Comparison of ENCODE assay signal across 16 mouse cellular contexts in the genomic region with DNA sequence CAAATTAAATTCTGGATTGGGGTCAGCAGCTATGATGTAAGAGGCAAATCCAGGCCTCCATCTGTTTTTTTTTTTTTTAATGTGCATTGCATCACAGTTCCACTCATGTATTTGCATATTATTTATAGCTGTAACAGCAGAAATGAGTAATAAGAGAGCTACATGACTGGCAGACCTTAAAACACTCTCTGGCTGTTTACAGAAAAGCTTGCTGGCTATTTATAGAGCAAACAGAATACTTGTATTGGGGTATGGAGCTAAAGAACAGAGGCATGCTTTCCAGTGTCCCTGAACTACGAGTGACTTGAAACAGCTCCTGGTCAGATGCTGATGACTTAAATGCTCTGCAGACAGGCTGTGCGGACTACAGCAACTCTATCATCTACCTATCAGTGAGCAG.
"Had no signal": no experiment of that assay in that cellular context is flagged by ENCODE, and none has a peak within 500 bp of the region (broad histone marks: within the 10 kb centered on the region; RNA-seq: fewer than 3 reads in every experiment).

No protein-coding gene starts in this region.

- H3K9ac ChIP-seq: kidney, embryonic 15.5 days; liver, embryonic 13.5 days; lung, embryonic 14.5 days; midbrain, embryonic 13.5 days; neural tube, embryonic 12.5 days; neural tube, embryonic 15.5 days had no signal

- H3K4me3 ChIP-seq: kidney, embryonic 15.5 days; liver, embryonic 13.5 days; megakaryocyte, embryonic 14.5 days; midbrain, embryonic 10.5 days; midbrain, embryonic 13.5 days; neural tube, embryonic 12.5 days; neural tube, embryonic 15.5 days had no signal

- H3K27me3 ChIP-seq: kidney, embryonic 15.5 days; liver, embryonic 13.5 days; megakaryocyte, embryonic 14.5 days; midbrain, embryonic 13.5 days; neural tube, embryonic 12.5 days; neural tube, embryonic 15.5 days had no signal

- H3K36me3 ChIP-seq: neural tube, embryonic 12.5 days had no signal

- H3K4me2 ChIP-seq: kidney, embryonic 15.5 days; liver, embryonic 13.5 days; lung, embryonic 14.5 days; midbrain, embryonic 13.5 days; neural tube, embryonic 12.5 days; neural tube, embryonic 15.5 days had no signal

- H3K9me3 ChIP-seq: kidney, embryonic 15.5 days; liver, embryonic 13.5 days; megakaryocyte, embryonic 14.5 days; midbrain, embryonic 10.5 days; midbrain, embryonic 13.5 days; neural tube, embryonic 12.5 days; neural tube, embryonic 15.5 days had no signal

- H3K4me1 ChIP-seq: kidney, embryonic 15.5 days; liver, embryonic 13.5 days; midbrain, embryonic 10.5 days; midbrain, embryonic 13.5 days; neural tube, embryonic 12.5 days; neural tube, embryonic 15.5 days had no signal

- DNase-seq: kidney, adult 8-10 months; kidney, postnatal 10 days; kidney, postnatal 36 days; liver, embryonic 13.5 days; lung, embryonic 14.5 days; lung, postnatal 10 days; lung, postnatal 36 days; right cerebral cortex, postnatal 25 days; thymus, adult 18-20 months; thymus, postnatal 36 days had no signal

- H3K27ac ChIP-seq: kidney, embryonic 15.5 days; liver, embryonic 13.5 days; midbrain, embryonic 10.5 days; midbrain, embryonic 13.5 days; neural tube, embryonic 12.5 days; neural tube, embryonic 15.5 days had no signal

- ATAC-seq: midbrain, embryonic 13.5 days had no signal
